Mouse (Mus musculus): ENCODE data around the gene Itgae.

The Itgae gene

GRCm38 (mm10) chr11:73094231-73094995 lies 4.0 kb downstream of the Itgae start:
- peak; percentile 56 for DNase-seq

- DNase-seq: no peak
Measured at GRCm38 (mm10) chr11:73098860-73099259, 8.5 kb downstream of the Itgae start.

- DNase-seq: no peak
Measured at GRCm38 (mm10) chr11:73099976-73100750, 9.8 kb downstream of the Itgae start.

GRCm38 (mm10) chr11:73101308-73101707 lies 10.9 kb downstream of the Itgae start:
- no peak for DNase-seq

GRCm38 (mm10) chr11:73105246-73105645 lies 14.9 kb downstream of the Itgae start:
- DNase-seq: no peak

GRCm38 (mm10) chr11:73107358-73107757 lies 17.0 kb downstream of the Itgae start:
- DNase-seq: peak; percentile 77

- peak; percentile 76 for DNase-seq
Measured at GRCm38 (mm10) chr11:73108195-73108897, 18.0 kb downstream of the Itgae start.

GRCm38 (mm10) chr11:73108898-73109625 lies 18.7 kb downstream of the Itgae start:
- peak; percentile 70 for DNase-seq

- no peak for DNase-seq
Measured at GRCm38 (mm10) chr11:73109941-73110340, 19.6 kb downstream of the Itgae start.

- no peak for DNase-seq
Measured at GRCm38 (mm10) chr11:73111414-73111813, 21.0 kb downstream of the Itgae start.

- no peak for DNase-seq
Measured at GRCm38 (mm10) chr11:73126495-73126894, 36.1 kb downstream of the Itgae start.

GRCm38 (mm10) chr11:73131020-73131419 lies 40.6 kb downstream of the Itgae start:
- peak; percentile 74 for DNase-seq

- DNase-seq: no peak
Measured at GRCm38 (mm10) chr11:73132999-73133398, 42.6 kb downstream of the Itgae start.

GRCm38 (mm10) chr11:73134222-73134621 lies 43.8 kb downstream of the Itgae start:
- no peak for DNase-seq

GRCm38 (mm10) chr11:73136587-73136986 lies 46.2 kb downstream of the Itgae start:
- no peak for DNase-seq

GRCm38 (mm10) chr11:73137116-73137515 lies 46.7 kb downstream of the Itgae start:
- DNase-seq: peak; percentile 34

GRCm38 (mm10) chr11:73137591-73138501 lies 47.5 kb downstream of the Itgae start, which contains the start of gene Haspin:
TSS of gene Haspin (minus strand) at chr11:73138294.
- peak; percentile 97 for DNase-seq

GRCm38 (mm10) chr11:73144261-73144681 lies 53.9 kb downstream of the Itgae start:
- DNase-seq: no peak

- DNase-seq: no peak
Measured at GRCm38 (mm10) chr11:73146026-73146974, 55.9 kb downstream of the Itgae start.

- DNase-seq: no peak
Measured at GRCm38 (mm10) chr11:73146975-73147365, 56.6 kb downstream of the Itgae start.

All from thymus, postnatal 4 days (tissue).